Mouse (Mus musculus) lung, postnatal 0 days (tissue): Measurements from ENCODE around the gene P4hb. TPM values are rescaled to one million over a fixed set of nuclear protein-coding genes. Genes with fewer than 3 reads are reported as not detected.

ENCODE experiments used
- ATAC-seq: fragments of 200-750 bp; cut with Nextera tagmentation; 2 replicates; pipeline ENCODE4 v1.8.0; 2017; ENCODE audit warnings: moderate library complexity
- DNase-seq: peaks from one replicate; pipeline ENCODE4 v3.0.0-alpha.2; 2016; ENCODE audit warnings: low spot score
- H3K27ac ChIP-seq: fragments of 300-500 bp; sonication (generic); 2 replicates; pipeline ENCODE4 v1.5.1; 2014; ENCODE audit warnings: antibody characterized with exemption, mild to moderate bottlenecking, low read length, mixed read lengths
- H3K27me3 ChIP-seq: fragments of 300-500 bp; sonication (generic); replicated peaks from 2 replicates; pipeline ENCODE4 v1.6.1; 2014; ENCODE audit warnings: low read length, mixed read lengths; ENCODE audit not compliant: insufficient read depth
- H3K36me3 ChIP-seq: fragments of 300-500 bp; sonication (generic); 2 replicates; pipeline ENCODE4 v1.6.1; 2014; ENCODE audit warnings: low read length, mixed read lengths; ENCODE audit not compliant: insufficient read depth
- H3K4me1 ChIP-seq: fragments of 300-500 bp; sonication (generic); 2 replicates; pipeline ENCODE4 v1.6.1; 2014; ENCODE audit warnings: antibody characterized with exemption, low read depth, low read length, mixed read lengths; ENCODE audit not compliant: insufficient read depth
- H3K4me2 ChIP-seq: fragments of 300-500 bp; sonication (generic); replicated peaks from 2 replicates; pipeline ENCODE4 v1.6.1; 2014; ENCODE audit warnings: low read depth, mild to moderate bottlenecking, low read length, moderate library complexity, mixed read lengths
- H3K4me3 ChIP-seq: fragments of 300-500 bp; sonication (generic); 2 replicates; pipeline ENCODE4 v1.5.1; 2014; ENCODE audit warnings: low read depth, low read length
- H3K9ac ChIP-seq: fragments of 300-500 bp; sonication (generic); replicated peaks from 2 replicates; pipeline ENCODE4 v1.6.1; 2014; ENCODE audit warnings: low read depth, mild to moderate bottlenecking
- H3K9me3 ChIP-seq: fragments of 300-500 bp; sonication (generic); 2 replicates; pipeline ENCODE4 v1.6.1; 2016; ENCODE audit warnings: low read length, mixed read lengths
- CTCF ChIP-seq: IDR thresholded peaks from 2 replicates; pipeline ENCODE4 v1.5.1; 2016; ENCODE audit warnings: antibody characterized with exemption, mild to moderate bottlenecking
- EP300 ChIP-seq: IDR thresholded peaks from 2 replicates; pipeline ENCODE4 v1.6.1; 2016; ENCODE audit warnings: antibody characterized with exemption, mild to moderate bottlenecking, control low read depth
- WGBS: fragments of 180-500 bp; shearing (Covaris S2); extraction: QIAGEN DNeasy Blood & Tissue Kit; methylation state at CpG from one replicate; pipeline ENCODE4 v1.1.7; 2014; 5-methylcytosine and 5-hydroxymethylcytosine counted together
- polyA plus RNA-seq: library from polyadenylated mRNA; unstranded; fragments of >200 nt; fragmentation: Nextera tagmentation; extraction: Ambion mirVana; gene quantifications from 2 replicates; pipeline ENCODE4 v1.2.1, GENCODE M21; 2015

Gene P4hb
- polyA plus RNA-seq = 551 and 555 TPM in 2 replicates

- peak; percentile 100 for DNase-seq
- peak; percentile 95 for ATAC-seq
- Histone ChIP-seq H3K36me3 (peaks cover 19% of the 10 kb centered on the region), H3K4me2 (peak within 1 kb of the TSS; percentile 80), H3K27ac (peak within 1 kb of the TSS; percentile 96), H3K4me1 (peaks cover 8% of the 10 kb centered on the region; the same call in 1 of the 2 replicates), H3K9ac (peak within 1 kb of the TSS; percentile 77), H3K27me3 (no peaks in the 10 kb centered on the region), H3K9me3 (no peaks in the 10 kb centered on the region), H3K4me3 (peak within 1 kb of the TSS; percentile 87)
- under 1% methylated on average over 84 of the region's 94 CpGs for WGBS
- TF ChIP-seq CTCF = no peak; the same call in 1 of the 2 replicates
- no peak; the same call in 1 of the 2 replicates for TF ChIP-seq EP300
These were observed at the start of gene P4hb for GRCm38 (mm10) chr11:120572752-120573584. P4hb (minus strand) TSS chr11:120573253.

DNA sequence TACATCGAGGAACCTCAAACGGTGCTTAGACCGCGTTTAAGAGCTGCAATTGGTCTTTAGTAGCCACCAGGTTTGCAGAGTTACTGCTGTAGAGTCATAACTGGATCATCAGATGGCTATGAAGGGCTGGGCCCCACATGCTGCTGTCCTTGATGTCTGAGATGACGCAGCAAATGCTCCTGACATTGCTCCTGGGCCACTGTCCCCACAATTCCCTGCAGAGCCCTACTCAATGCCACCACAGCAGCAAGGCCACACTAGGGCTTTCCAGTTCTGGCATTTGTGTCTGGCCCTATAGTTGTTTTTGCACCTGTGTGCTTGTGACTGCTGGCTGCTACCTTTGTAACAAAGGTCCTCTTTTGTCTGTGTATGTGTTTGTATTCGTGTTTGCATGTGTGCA, 49.8 kb upstream of the P4hb start:
- H3K27me3 ChIP-seq = no peaks in the 10 kb centered on the region
- H3K36me3 ChIP-seq = peaks cover 23% of the 10 kb centered on the region
- TF ChIP-seq EP300 (no peak), CTCF (no peak)
- no peak overlapping the region for H3K4me3 ChIP-seq
- H3K27ac ChIP-seq = no peak overlapping the region
- no peak overlapping the region for H3K4me2 ChIP-seq
- ATAC-seq (no peak), DNase-seq (no peak)
- WGBS = 89% methylated on average over 6 of the region's 6 CpGs
- H3K4me1 ChIP-seq = 0 out of 2 replicates have a peak, but pooled peaks cover 4% of the 10 kb centered on the region
- H3K9me3 ChIP-seq = no peaks in the 10 kb centered on the region
- no peak overlapping the region for H3K9ac ChIP-seq

GRCm38 (mm10) chr11:120620195-120620594, 47.1 kb upstream of the P4hb start:
- peaks cover 10% of the 10 kb centered on the region for H3K4me1 ChIP-seq
- DNase-seq = no peak
- H3K4me2 ChIP-seq = no peak overlapping the region
- no peak for TF ChIP-seq CTCF
- TF ChIP-seq EP300 = no peak
- no peak for ATAC-seq
- no peak overlapping the region for H3K27ac ChIP-seq
- WGBS = 92% methylated on average over 14 of the region's 14 CpGs
- H3K36me3 ChIP-seq = peaks cover 23% of the 10 kb centered on the region
- H3K9me3 ChIP-seq = no peaks in the 10 kb centered on the region
- H3K27me3 ChIP-seq = no peaks in the 10 kb centered on the region
- no peak overlapping the region for H3K4me3 ChIP-seq
- H3K9ac ChIP-seq = no peak overlapping the region

- DNase-seq (no peak), ATAC-seq (no peak)
- TF ChIP-seq EP300 = no peak
- H3K27ac ChIP-seq = no peak overlapping the region
- no peaks in the 10 kb centered on the region for H3K27me3 ChIP-seq
- WGBS = 96% methylated on average over 25 of the region's 25 CpGs
- peaks cover 8% of the 10 kb centered on the region for H3K4me1 ChIP-seq
- H3K36me3 ChIP-seq = peaks cover 23% of the 10 kb centered on the region
- no peaks in the 10 kb centered on the region for H3K9me3 ChIP-seq
- H3K4me2 ChIP-seq = no peak overlapping the region
- no peak overlapping the region for H3K9ac ChIP-seq
- no peak overlapping the region for H3K4me3 ChIP-seq
These were observed 45.8 kb upstream of the P4hb start for GRCm38 (mm10) chr11:120618619-120619535.

DNA sequence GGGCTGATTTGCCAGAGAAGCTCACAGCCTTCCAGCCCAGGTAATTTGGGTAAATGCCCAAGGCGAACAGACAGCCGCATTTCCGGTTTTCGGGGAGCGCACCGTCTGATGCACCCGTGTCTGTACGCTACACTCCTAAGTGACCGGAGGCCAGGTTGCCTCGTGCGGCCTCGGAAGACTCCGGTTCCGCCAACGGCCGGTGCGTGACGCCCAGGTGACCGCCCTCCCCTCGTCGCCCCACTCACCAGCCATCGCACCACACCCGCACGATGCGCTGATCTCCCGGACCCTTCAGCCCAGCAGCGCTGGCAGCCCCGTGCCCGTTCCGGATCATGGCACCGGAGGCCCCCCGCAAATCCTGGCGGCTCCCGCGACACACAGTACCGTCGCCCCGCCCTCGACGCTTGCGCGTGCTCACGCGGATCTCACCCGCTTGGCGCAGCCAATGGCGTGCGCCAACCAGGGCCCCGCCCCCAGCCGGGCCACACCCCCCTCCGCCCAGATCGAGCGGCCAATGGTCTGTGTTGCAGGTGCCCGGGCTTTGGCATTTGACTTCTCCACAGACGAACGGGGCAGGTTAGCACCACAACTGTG, 44.6 kb upstream of the P4hb start, which contains the start of gene Pcyt2:
Pcyt2 (minus strand) TSS at position 418 of the 594 bp plus-strand sequence.
- peaks cover 20% of the 10 kb centered on the region for H3K36me3 ChIP-seq
- WGBS = under 1% methylated on average over 56 of the region's 56 CpGs

More for the DNA sequence above, 44.6 kb upstream of the P4hb start, which contains the start of gene Pcyt2:
- Histone ChIP-seq H3K9ac (peak within 1 kb of the TSS; percentile 65), H3K27ac (peak within 1 kb of the TSS; percentile 59), H3K4me3 (peak within 1 kb of the TSS; percentile 63), H3K4me2 (peak within 1 kb of the TSS; percentile 92), H3K27me3 (no peaks in the 10 kb centered on the region), H3K9me3 (no peaks in the 10 kb centered on the region), H3K4me1 (peaks cover 8% of the 10 kb centered on the region)
- DNase-seq (peak; percentile 94), ATAC-seq (peak; percentile 99)
- TF ChIP-seq EP300 (no peak), CTCF (no peak)
